In the genomic region with DNA sequence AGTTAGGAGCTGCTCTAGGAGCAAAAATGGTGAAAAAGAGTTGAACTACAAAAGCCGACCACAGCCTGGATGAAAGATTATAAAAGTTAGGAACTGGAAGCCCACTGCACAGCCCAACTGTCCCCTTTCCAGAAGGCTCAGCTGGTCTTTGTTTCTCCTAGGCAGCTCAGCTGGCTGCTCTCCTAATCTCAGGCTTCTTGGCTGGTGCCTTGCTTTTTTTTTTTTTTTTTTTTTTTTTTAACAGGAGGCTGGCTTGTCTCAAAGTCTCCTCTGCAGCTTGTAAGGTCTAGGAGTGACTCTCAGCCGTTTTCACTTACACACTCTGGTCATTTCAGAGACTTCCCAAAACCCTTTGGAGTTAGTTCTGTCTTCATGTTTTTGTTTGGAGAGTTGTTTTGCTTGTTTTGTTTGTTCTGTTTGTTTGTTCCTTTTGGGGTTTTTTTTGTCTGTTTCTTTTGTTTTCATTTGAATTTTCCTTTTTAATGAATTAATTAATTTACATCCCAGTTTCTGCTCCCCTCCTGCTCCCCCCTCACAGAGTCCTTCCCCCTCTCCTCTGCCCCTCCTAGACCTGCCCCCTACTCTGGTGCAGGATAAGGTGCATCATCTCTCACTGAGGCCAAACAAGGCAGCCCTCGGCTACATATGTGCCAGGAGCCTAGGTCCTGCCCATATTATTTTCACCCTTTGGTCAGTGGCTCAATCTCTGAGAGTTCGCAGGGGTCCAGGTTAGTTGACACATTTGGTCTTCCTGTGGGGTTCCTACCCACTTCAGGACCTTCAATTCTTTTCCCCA, we compare ENCODE assay signal across 8 mouse cellular contexts.
DNase-seq lines count a peak whose midpoint lies in the region; ATAC-seq lines count a peak whose summit lies in the region.

No protein-coding gene starts in this region.

- ATAC-seq in forebrain, embryonic 15.5 days (replicated peaks) = peak; percentile 82
- ATAC-seq in forebrain, embryonic 12.5 days (ENCODE audit: low FRiP score) = no peak
- no peak for ATAC-seq in liver, embryonic 12.5 days

- peak overlapping the region; percentile 72 for H3K27ac ChIP-seq in forebrain, embryonic 15.5 days (replicated peaks)
- no peak overlapping the region for H3K27ac ChIP-seq in forebrain, embryonic 12.5 days
- H3K27ac ChIP-seq in liver, embryonic 12.5 days = no peak overlapping the region

- DNase-seq in right cerebral cortex, postnatal 10 days (ENCODE audit: low spot score in 2 of 2) = peak; percentile 53 to 57
- DNase-seq in right cerebral cortex, adult 2 months (ENCODE audit: low spot score in 2 of 2) = no peak
- DNase-seq in heart, postnatal 36 days = peak; percentile 47 to 48
- DNase-seq in ovary, postnatal 14 days (ENCODE audit: low spot score) = peak; percentile 42
- DNase-seq in T-cell, adult 2 months (ENCODE audit: low spot score) = no peak

- no peak overlapping the region for H3K4me2 ChIP-seq in forebrain, embryonic 15.5 days (replicated peaks)
- no peak overlapping the region for H3K4me2 ChIP-seq in forebrain, embryonic 12.5 days
- H3K4me2 ChIP-seq in liver, embryonic 12.5 days = no peak overlapping the region

- no peaks in the 10 kb centered on the region for H3K9me3 ChIP-seq in forebrain, embryonic 15.5 days
- no peaks in the 10 kb centered on the region for H3K9me3 ChIP-seq in forebrain, embryonic 12.5 days
- no peaks in the 10 kb centered on the region for H3K9me3 ChIP-seq in liver, embryonic 12.5 days (replicated peaks)

- no peaks in the 10 kb centered on the region for H3K27me3 ChIP-seq in forebrain, embryonic 15.5 days
- no peaks in the 10 kb centered on the region for H3K27me3 ChIP-seq in forebrain, embryonic 12.5 days
- H3K27me3 ChIP-seq in liver, embryonic 12.5 days (replicated peaks) = no peaks in the 10 kb centered on the region

- no peak overlapping the region for H3K9ac ChIP-seq in forebrain, embryonic 15.5 days (replicated peaks)
- H3K9ac ChIP-seq in forebrain, embryonic 12.5 days = no peak overlapping the region
- H3K9ac ChIP-seq in liver, embryonic 12.5 days = no peak overlapping the region

- intact Hi-C loops in heart, postnatal 36 days (cut with DNase I) = no loop called here

- H3K4me3 ChIP-seq in forebrain, embryonic 15.5 days = no peak overlapping the region
- no peak overlapping the region for H3K4me3 ChIP-seq in forebrain, embryonic 12.5 days (replicated peaks)
- no peak overlapping the region for H3K4me3 ChIP-seq in liver, embryonic 12.5 days

- WGBS in forebrain, embryonic 15.5 days = 50% methylated on average over 4 of the region's 4 CpGs
- 69% methylated on average over 4 of the region's 4 CpGs for WGBS in forebrain, embryonic 12.5 days
- 55% methylated on average over 4 of the region's 4 CpGs for WGBS in liver, embryonic 12.5 days (ENCODE audit: insufficient replicate concordance)

- H3K4me1 ChIP-seq in forebrain, embryonic 15.5 days = peaks cover 8% of the 10 kb centered on the region
- H3K4me1 ChIP-seq in forebrain, embryonic 12.5 days = no peaks in the 10 kb centered on the region
- H3K4me1 ChIP-seq in liver, embryonic 12.5 days = no peaks in the 10 kb centered on the region

- H3K36me3 ChIP-seq in forebrain, embryonic 15.5 days = no peaks in the 10 kb centered on the region
- H3K36me3 ChIP-seq in forebrain, embryonic 12.5 days (replicated peaks) = no peaks in the 10 kb centered on the region
- H3K36me3 ChIP-seq in liver, embryonic 12.5 days = no peaks in the 10 kb centered on the region

Comparison
In these comparisons a context has a peak if more than half of its experiments do, and no peak if none do; other contexts are left out.
1. DNase-seq: peak in right cerebral cortex, postnatal 10 days (2 of 2), heart, postnatal 36 days (2 of 2) and ovary, postnatal 14 days (single experiment); none in right cerebral cortex, adult 2 months (0 of 2) and T-cell, adult 2 months (single experiment).